Mouse (Mus musculus) ES-E14 (cell line): ENCODE measurements around the gene Lcp1. TPM values are rescaled to one million over a fixed set of nuclear protein-coding genes. Genes with fewer than 3 reads are reported as not detected.

Source experiments
- DNase-seq: peaks from one replicate; pipeline ENCODE4 v3.0.0-alpha.2; 2013; ENCODE audit warnings: low read depth, low spot score
- H3K27ac ChIP-seq: 2 replicates; pipeline ENCODE4 v1.5.1; 2012; ENCODE audit warnings: low read depth, mild to moderate bottlenecking, low read length, moderate library complexity, mixed read lengths; ENCODE audit not compliant: poor library complexity, insufficient read depth, severe bottlenecking
- H3K36me3 ChIP-seq: 2 replicates; pipeline ENCODE4 v1.6.1; 2012; ENCODE audit warnings: mild to moderate bottlenecking, low read length, moderate library complexity, mixed read lengths; ENCODE audit not compliant: control insufficient read depth, poor library complexity, insufficient read depth, severe bottlenecking
- H3K4me1 ChIP-seq, 2 experiments: fragments of 150-350 bp in 1 of 2; sonication (generic) in 1 of 2; 2 replicates each; pipeline ENCODE4 v1.6.1; 2012; ENCODE audit warnings: low read length in 2 of 2, mild to moderate bottlenecking in 1 of 2, mixed read lengths in 1 of 2; ENCODE audit not compliant: control insufficient read depth in 2 of 2, insufficient read depth in 2 of 2, poor library complexity in 1 of 2
- H3K4me3 ChIP-seq, 2 experiments: fragments of 150-350 bp in 1 of 2; sonication (generic) in 1 of 2; 2 replicates each; pipeline ENCODE4 v1.5.1; 2012; ENCODE audit warnings: low read length in 2 of 2, low read depth in 1 of 2, mild to moderate bottlenecking in 1 of 2, mixed read lengths in 1 of 2; ENCODE audit not compliant: insufficient read depth in 1 of 2, poor library complexity in 1 of 2, severe bottlenecking in 1 of 2
- H3K9ac ChIP-seq: 2 replicates; pipeline ENCODE4 v1.6.1; 2012; ENCODE audit warnings: low read depth, mild to moderate bottlenecking, low read length, mixed read lengths; ENCODE audit not compliant: poor library complexity, insufficient read depth, severe bottlenecking
- H3K9me3 ChIP-seq: fragments of 150-350 bp; sonication (generic); 2 replicates; pipeline ENCODE4 v1.6.1; 2012; ENCODE audit warnings: low read depth, mild to moderate bottlenecking, low read length; ENCODE audit not compliant: control insufficient read depth, insufficient read depth
- CHD2 ChIP-seq: IDR thresholded peaks from 2 replicates; pipeline ENCODE4 v1.6.1; 2014; ENCODE audit warnings: mild to moderate bottlenecking, low read depth, low read length, inconsistent platforms
- HCFC1 ChIP-seq: IDR thresholded peaks from 2 replicates; pipeline ENCODE4 v1.6.1; 2012; ENCODE audit warnings: low read length, inconsistent platforms, borderline replicate concordance; ENCODE audit not compliant: insufficient read depth
- MAFK ChIP-seq: IDR thresholded peaks from 2 replicates; pipeline ENCODE4 v1.6.1; 2014; ENCODE audit warnings: mild to moderate bottlenecking, low read depth, low read length, inconsistent platforms; ENCODE audit not compliant: insufficient read depth
- ZC3H11A ChIP-seq: IDR thresholded peaks from 2 replicates; pipeline ENCODE4 v1.6.1; 2012; ENCODE audit warnings: low read depth, mild to moderate bottlenecking, inconsistent platforms, low read length, borderline replicate concordance
- ZNF384 ChIP-seq: IDR thresholded peaks from 2 replicates; pipeline ENCODE4 v1.6.1; 2012; ENCODE audit warnings: low read depth, low read length, inconsistent platforms
- in situ Hi-C, 2 experiments: fragments of 600-800 bp; cut with MboI; formaldehyde crosslinking; loops; one replicate each; pipeline ENCODE4 v1.15.1; 2025; ENCODE audit warnings: low sequenced_read_pairs in 2 of 2, inconsistent platforms in 1 of 2; ENCODE audit not compliant: unreplicated experiment in 2 of 2
- total RNA-seq: library from RNA; depleted of rRNA; stranded (reverse); fragments of 300-350 nt; gene quantifications from 2 replicates; pipeline ENCODE4 v1.2.3, GENCODE M21; 2012

The Lcp1 gene
- total RNA-seq, 1 experiment: 2.8 TPM

DNA sequence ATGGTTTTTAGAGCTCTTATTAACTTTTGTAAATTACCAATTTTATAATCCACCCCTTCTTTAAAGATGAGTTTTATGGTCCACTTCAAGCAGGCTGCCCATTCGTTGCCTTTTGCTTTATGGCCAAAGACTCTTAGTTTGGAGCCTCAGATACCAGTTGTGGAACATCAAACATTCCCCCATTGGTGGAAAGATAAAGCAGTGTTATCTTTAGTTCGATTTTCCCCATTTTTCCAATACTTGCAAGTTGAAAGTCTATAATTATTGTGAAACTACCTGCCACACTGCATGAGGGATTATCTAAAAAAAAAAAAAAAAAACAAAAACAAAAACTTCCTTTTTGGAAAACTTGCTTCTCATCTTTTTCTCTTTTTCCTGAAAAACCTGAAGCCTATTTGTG lies 19.8 kb downstream of the Lcp1 start:
- TF ChIP-seq ZNF384 (no peak), CHD2 (no peak), HCFC1 (no peak)
- in situ Hi-C loops: no loop called here
- DNase-seq: no peak
- H3K9ac ChIP-seq: no peak overlapping the region
- no peaks in the 10 kb centered on the region for H3K4me1 ChIP-seq
- no peaks in the 10 kb centered on the region for H3K9me3 ChIP-seq
- H3K36me3 ChIP-seq: no peaks in the 10 kb centered on the region
- H3K4me3 ChIP-seq: no peak overlapping the region
- H3K27ac ChIP-seq: no peak overlapping the region

DNA sequence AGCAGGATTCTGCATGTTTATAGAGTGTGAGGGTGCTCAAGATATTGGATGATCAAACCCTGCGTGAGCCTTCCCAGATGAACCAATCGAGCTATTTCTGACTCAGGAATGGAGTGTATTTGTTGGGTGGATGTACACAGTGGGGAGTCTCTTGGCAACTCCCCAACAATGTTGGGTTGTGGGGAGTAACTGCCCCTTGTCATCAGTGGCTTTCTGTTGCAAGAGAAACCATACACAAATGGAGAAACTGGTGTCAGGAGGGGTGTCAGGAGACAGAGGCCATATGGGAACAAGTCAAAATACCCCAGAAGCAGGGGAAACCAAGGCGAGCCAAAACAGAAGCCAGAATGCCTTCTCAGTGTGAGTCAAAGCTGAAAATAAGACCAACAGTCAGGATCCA lies 20.2 kb downstream of the Lcp1 start:
- in situ Hi-C loops: no loop called here
- DNase-seq: no peak
- H3K36me3 ChIP-seq: no peaks in the 10 kb centered on the region
- TF ChIP-seq MAFK (no peak), ZC3H11A (no peak), ZNF384 (no peak), HCFC1 (no peak), CHD2 (no peak)
- no peaks in the 10 kb centered on the region for H3K9me3 ChIP-seq
- no peak overlapping the region for H3K4me3 ChIP-seq
- H3K4me1 ChIP-seq: no peaks in the 10 kb centered on the region
- no peak overlapping the region for H3K27ac ChIP-seq
- H3K9ac ChIP-seq: no peak overlapping the region

DNA sequence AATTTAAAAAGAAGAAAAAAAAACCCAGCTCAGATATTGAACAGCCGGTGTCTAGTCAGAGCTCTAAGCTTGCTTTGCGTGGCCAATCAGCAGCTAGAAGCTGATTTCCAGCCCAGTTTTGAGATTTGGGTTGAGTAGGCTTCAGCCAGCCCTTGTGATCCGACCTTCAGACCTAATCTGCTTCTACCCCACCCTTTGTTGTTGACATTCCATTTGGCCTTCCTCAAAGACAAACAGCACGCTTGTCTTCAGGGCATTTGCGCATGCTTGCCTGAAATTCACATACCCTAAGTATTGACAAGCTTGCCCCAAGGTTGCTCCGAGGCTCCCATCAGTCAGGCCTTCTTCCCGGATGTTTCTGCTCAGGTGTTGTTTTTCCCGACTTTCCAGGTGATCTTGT lies 23.6 kb downstream of the Lcp1 start:
- H3K9ac ChIP-seq: no peak overlapping the region
- no peak overlapping the region for H3K27ac ChIP-seq
- H3K36me3 ChIP-seq: no peaks in the 10 kb centered on the region
- H3K9me3 ChIP-seq: no peaks in the 10 kb centered on the region
- in situ Hi-C loops: no loop called here
- no peak overlapping the region for H3K4me3 ChIP-seq
- H3K4me1 ChIP-seq: no peaks in the 10 kb centered on the region
- DNase-seq: no peak
- no peak for TF ChIP-seq CHD2
- no peak for TF ChIP-seq HCFC1
- no peak for TF ChIP-seq ZC3H11A
- TF ChIP-seq MAFK: no peak
- TF ChIP-seq ZNF384: no peak

DNA sequence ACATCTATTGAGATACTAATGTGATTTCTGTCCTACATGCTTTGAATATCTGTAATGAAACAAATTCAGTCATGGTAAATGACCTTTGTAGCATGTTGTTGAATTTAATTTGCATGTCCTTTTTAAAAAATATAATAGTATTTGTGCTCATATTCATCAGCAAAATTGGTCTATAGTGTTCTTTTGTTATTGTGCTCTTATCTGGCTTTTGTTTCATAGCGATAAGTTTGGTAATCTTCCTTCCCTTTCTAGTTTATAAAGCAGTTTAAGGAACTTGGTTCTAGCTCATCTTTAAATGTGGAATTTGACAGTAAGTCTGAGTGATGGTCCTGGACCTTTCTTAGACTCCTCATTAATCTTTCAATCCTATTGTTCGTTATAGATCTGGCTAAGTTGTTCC lies 28.5 kb downstream of the Lcp1 start:
- TF ChIP-seq ZNF384: no peak
- TF ChIP-seq CHD2: no peak
- TF ChIP-seq MAFK: no peak
- no peak for TF ChIP-seq ZC3H11A
- TF ChIP-seq HCFC1: no peak
- Histone ChIP-seq H3K4me3 (no peak overlapping the region), H3K27ac (no peak overlapping the region), H3K9me3 (no peaks in the 10 kb centered on the region), H3K9ac (no peak overlapping the region), H3K4me1 (no peaks in the 10 kb centered on the region), H3K36me3 (no peaks in the 10 kb centered on the region)
- DNase-seq: no peak
- in situ Hi-C loops: no loop called here

DNA sequence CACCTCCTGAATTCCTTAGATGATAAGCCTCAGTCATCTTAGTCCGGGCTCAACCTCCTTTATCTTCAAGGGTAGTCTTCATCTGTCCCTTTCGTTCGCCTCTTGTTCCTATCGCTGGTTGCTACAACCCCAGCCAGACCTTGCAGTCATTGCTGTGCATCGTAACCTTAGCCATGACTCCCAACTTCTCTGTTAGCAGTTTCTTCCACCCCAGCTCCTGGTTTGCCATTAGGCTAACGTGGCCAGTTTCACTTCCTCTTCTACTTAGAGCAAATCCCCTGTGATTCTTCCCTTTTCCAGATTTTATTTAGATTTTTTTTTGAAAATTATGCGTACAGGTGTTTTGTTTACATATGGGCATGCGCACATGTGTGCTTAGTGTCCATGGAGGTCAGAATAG lies 33.0 kb downstream of the Lcp1 start:
- Histone ChIP-seq H3K9ac (no peak overlapping the region), H3K27ac (no peak overlapping the region), H3K4me1 (no peaks in the 10 kb centered on the region), H3K36me3 (no peaks in the 10 kb centered on the region), H3K4me3 (no peak overlapping the region), H3K9me3 (no peaks in the 10 kb centered on the region)
- in situ Hi-C loops: no loop called here
- no peak for TF ChIP-seq ZC3H11A
- no peak for TF ChIP-seq HCFC1
- TF ChIP-seq ZNF384: no peak
- no peak for DNase-seq
